Mouse (Mus musculus): Measurements from ENCODE around the gene Ap1ar.
A peak's percentile ranks its signal among the peaks of the same experiment; 100 is the strongest.
"Not testable (repeated sequence)": the region's sequence is repeated elsewhere in the genome, so short reads cannot be mapped to it uniquely, and the experiment has no call there.

The Ap1ar gene

GRCm38 (mm10) chr3:127793022-127793421 is 44.3 kb downstream of the Ap1ar start:
- no peak for DNase-seq (ENCODE audit: low spot score)

- DNase-seq (ENCODE audit: low spot score) = no peak
Observed at GRCm38 (mm10) chr3:127791595-127792561, 45.4 kb downstream of the Ap1ar start.

GRCm38 (mm10) chr3:127791056-127791483 is 46.3 kb downstream of the Ap1ar start:
- DNase-seq (ENCODE audit: low spot score) = no peak

- peak; percentile 19 for DNase-seq (ENCODE audit: low spot score)
Observed at GRCm38 (mm10) chr3:127790234-127791055, 46.9 kb downstream of the Ap1ar start.

- peak; percentile 8 for DNase-seq (ENCODE audit: low spot score)
Observed at GRCm38 (mm10) chr3:127789500-127790191, 47.7 kb downstream of the Ap1ar start, which contains the start of gene Tifa. TSS of gene Tifa (plus strand) at chr3:127789805.

GRCm38 (mm10) chr3:127788919-127789318 is 48.4 kb downstream of the Ap1ar start:
- no peak for DNase-seq (ENCODE audit: low spot score)

- DNase-seq (ENCODE audit: low spot score) = no peak
Observed at GRCm38 (mm10) chr3:127788038-127788437, 49.3 kb downstream of the Ap1ar start.

GRCm38 (mm10) chr3:127787032-127787431 is 50.3 kb downstream of the Ap1ar start:
- no peak for DNase-seq (ENCODE audit: low spot score)

GRCm38 (mm10) chr3:127783680-127784079 is 53.6 kb downstream of the Ap1ar start:
- not testable (repeated sequence) for DNase-seq (ENCODE audit: low spot score)

GRCm38 (mm10) chr3:127782921-127783320 is 54.4 kb downstream of the Ap1ar start:
- DNase-seq (ENCODE audit: low spot score) = no peak

GRCm38 (mm10) chr3:127780921-127781320 is 56.4 kb downstream of the Ap1ar start:
- no peak for DNase-seq (ENCODE audit: low spot score)

GRCm38 (mm10) chr3:127780021-127780644 is 57.2 kb downstream of the Ap1ar start, which contains the start of gene Alpk1:
TSS of gene Alpk1 (minus strand) at chr3:127780527.
- DNase-seq (ENCODE audit: low spot score) = peak; percentile 72

GRCm38 (mm10) chr3:127769146-127769545 is 68.2 kb downstream of the Ap1ar start:
- no peak for DNase-seq (ENCODE audit: low spot score)

- DNase-seq (ENCODE audit: low spot score) = no peak
Observed at GRCm38 (mm10) chr3:127765971-127766370, 71.4 kb downstream of the Ap1ar start.

- DNase-seq (ENCODE audit: low spot score) = no peak
Observed at GRCm38 (mm10) chr3:127764541-127764940, 72.8 kb downstream of the Ap1ar start.

- peak; percentile 84 for DNase-seq (ENCODE audit: low spot score)
Observed at GRCm38 (mm10) chr3:127763076-127763612, 74.2 kb downstream of the Ap1ar start.

GRCm38 (mm10) chr3:127762403-127762802 is 74.9 kb downstream of the Ap1ar start:
- no peak for DNase-seq (ENCODE audit: low spot score)

GRCm38 (mm10) chr3:127759212-127759611 is 78.1 kb downstream of the Ap1ar start:
- DNase-seq (ENCODE audit: low spot score) = no peak

GRCm38 (mm10) chr3:127758806-127759205 is 78.5 kb downstream of the Ap1ar start:
- no peak for DNase-seq (ENCODE audit: low spot score)

GRCm38 (mm10) chr3:127757886-127758301 is 79.4 kb downstream of the Ap1ar start:
- no peak for DNase-seq (ENCODE audit: low spot score)

All from T-cell, adult 2 months (primary cell).